Mouse (Mus musculus) CH12.LX (cell line): Measurements from ENCODE around the gene Psmc3ip. TPM values are rescaled to one million over a fixed set of nuclear protein-coding genes. Genes with fewer than 3 reads are reported as not detected.

Source experiments
- DNase-seq: peaks from one replicate; pipeline ENCODE4 v3.0.0-alpha.2; 2013; ENCODE audit errors: extremely low read depth
- H3K27ac ChIP-seq: 2 replicates; pipeline ENCODE4 v1.5.1; 2012; ENCODE audit warnings: low read depth, mild to moderate bottlenecking, control low read depth, moderate library complexity; ENCODE audit not compliant: insufficient read depth
- H3K27me3 ChIP-seq: replicated peaks from 2 replicates; pipeline ENCODE3; 2012; ENCODE audit warnings: inconsistent platforms
- H3K36me3 ChIP-seq, 2 experiments: replicated peaks in 1 of 2; 2 replicates each; pipeline versions ENCODE3 to v1.6.1; 2012; ENCODE audit warnings: inconsistent platforms in 1 of 2, low read length in 1 of 2, mild to moderate bottlenecking in 1 of 2, mixed read lengths in 1 of 2, moderate library complexity in 1 of 2; ENCODE audit not compliant: control insufficient read depth in 1 of 2, insufficient read depth in 1 of 2
- H3K4me1 ChIP-seq, 2 experiments: 2 replicates each; pipeline ENCODE4 v1.6.1; 2012; ENCODE audit warnings: inconsistent platforms in 1 of 2, moderate library complexity in 1 of 2; ENCODE audit not compliant: insufficient read depth in 2 of 2, control insufficient read depth in 1 of 2
- H3K4me2 ChIP-seq: 2 replicates; pipeline ENCODE4 v1.6.1; 2012; ENCODE audit warnings: low read depth, mild to moderate bottlenecking, control low read depth; ENCODE audit not compliant: poor library complexity, insufficient read depth, severe bottlenecking
- H3K4me3 ChIP-seq, 3 experiments: fragments of 150-350 bp in 1 of 3; sonication (generic) in 1 of 3; replicated peaks in 1 of 3; 2 replicates each; pipeline versions ENCODE3 to v1.5.1; 2011 to 2012; ENCODE audit warnings: low read depth in 2 of 3, low read length in 2 of 3, mild to moderate bottlenecking in 2 of 3, moderate library complexity in 2 of 3, control low read depth in 1 of 3, improper control_type of control experiment in 1 of 3, inconsistent platforms in 1 of 3, mixed read lengths in 1 of 3; ENCODE audit not compliant: poor library complexity in 1 of 3
- H3K79me2 ChIP-seq: replicated peaks from 2 replicates; pipeline ENCODE4 v1.6.1; 2012; ENCODE audit warnings: mild to moderate bottlenecking, moderate library complexity; ENCODE audit not compliant: control insufficient read depth, poor library complexity, insufficient read depth, severe bottlenecking; ENCODE audit errors: extremely low read depth
- H3K9ac ChIP-seq: 2 replicates; pipeline ENCODE4 v1.6.1; 2012; ENCODE audit warnings: low read depth, mild to moderate bottlenecking, control low read depth, moderate library complexity; ENCODE audit not compliant: insufficient read depth
- H3K9me3 ChIP-seq: replicated peaks from 2 replicates; pipeline ENCODE3; 2012; ENCODE audit warnings: low read length, inconsistent platforms, mixed read lengths
- BHLHE40 ChIP-seq: IDR thresholded peaks from 2 replicates; pipeline ENCODE4 v1.6.1; 2011; ENCODE audit warnings: mild to moderate bottlenecking, low read depth, low read length, improper control_type of control experiment
- CHD1 ChIP-seq: IDR thresholded peaks from 2 replicates; pipeline ENCODE4 v1.6.1; 2012; ENCODE audit warnings: low read depth, low read length, improper control_type of control experiment, inconsistent platforms
- CHD2 ChIP-seq: IDR thresholded peaks from 2 replicates; pipeline ENCODE4 v1.6.1; 2011; ENCODE audit warnings: low read length, improper control_type of control experiment
- CTCF ChIP-seq, 2 experiments: IDR thresholded peaks in 1 of 2; conservative IDR thresholded peaks in 1 of 2; 2 replicates each; pipeline ENCODE4 v1.5.1; 2011 to 2012; ENCODE audit warnings: low read depth in 2 of 2, low read length in 2 of 2, improper control_type of control experiment in 1 of 2, inconsistent platforms in 1 of 2, mild to moderate bottlenecking in 1 of 2, moderate library complexity in 1 of 2
- E2F4 ChIP-seq: IDR thresholded peaks from 2 replicates; pipeline ENCODE4 v1.6.1; 2011; ENCODE audit warnings: low read depth, low read length, improper control_type of control experiment; ENCODE audit not compliant: insufficient replicate concordance
- ELF1 ChIP-seq: IDR thresholded peaks from 2 replicates; pipeline ENCODE4 v1.6.1; 2014; ENCODE audit warnings: low read depth, mild to moderate bottlenecking, inconsistent platforms, low read length, improper control_type of control experiment
- EP300 ChIP-seq: IDR thresholded peaks from 2 replicates; pipeline ENCODE4 v1.6.1; 2011; ENCODE audit warnings: low read length, improper control_type of control experiment
- ETS1 ChIP-seq: conservative IDR thresholded peaks from 2 replicates; pipeline ENCODE4 v1.6.1; 2012; ENCODE audit warnings: low read depth, mild to moderate bottlenecking, inconsistent platforms, low read length, improper control_type of control experiment, moderate library complexity
- GABPA ChIP-seq: IDR thresholded peaks from 2 replicates; pipeline ENCODE4 v1.6.1; 2012; ENCODE audit warnings: low read depth, low read length, improper control_type of control experiment, inconsistent platforms; ENCODE audit not compliant: insufficient replicate concordance
- HCFC1 ChIP-seq: IDR thresholded peaks from 2 replicates; pipeline ENCODE4 v1.6.1; 2012; ENCODE audit warnings: low read depth, mild to moderate bottlenecking, inconsistent platforms, low read length, improper control_type of control experiment
- IRF4 ChIP-seq: IDR thresholded peaks from 2 replicates; pipeline ENCODE4 v1.6.1; 2014; ENCODE audit warnings: low read depth, mild to moderate bottlenecking, inconsistent platforms, low read length, improper control_type of control experiment
- JUN ChIP-seq: IDR thresholded peaks from 2 replicates; pipeline ENCODE4 v1.6.1; 2011; ENCODE audit warnings: low read depth, mild to moderate bottlenecking, low read length, improper control_type of control experiment, moderate library complexity; ENCODE audit not compliant: insufficient read depth
- JUND ChIP-seq: conservative IDR thresholded peaks from 2 replicates; pipeline ENCODE4 v1.6.1; 2011; ENCODE audit warnings: low read depth, low read length, improper control_type of control experiment
- KAT2A ChIP-seq: IDR thresholded peaks from 2 replicates; pipeline ENCODE4 v1.6.1; 2012; ENCODE audit warnings: low read length, improper control_type of control experiment, inconsistent platforms; ENCODE audit not compliant: insufficient replicate concordance
- MAFK ChIP-seq: IDR thresholded peaks from 2 replicates; pipeline ENCODE4 v1.6.1; 2011; ENCODE audit warnings: low read length, improper control_type of control experiment; ENCODE audit not compliant: insufficient replicate concordance
- MAX ChIP-seq: IDR thresholded peaks from 2 replicates; pipeline ENCODE4 v1.6.1; 2011; ENCODE audit warnings: low read length, improper control_type of control experiment
- MAZ ChIP-seq: IDR thresholded peaks from 2 replicates; pipeline ENCODE4 v1.6.1; 2012; ENCODE audit warnings: low read depth, mild to moderate bottlenecking, inconsistent platforms, low read length, improper control_type of control experiment, moderate library complexity
- MEF2A ChIP-seq: IDR thresholded peaks from 2 replicates; pipeline ENCODE4 v1.6.1; 2014; ENCODE audit warnings: low read depth, mild to moderate bottlenecking, inconsistent platforms, low read length, improper control_type of control experiment, borderline replicate concordance
- MXI1 ChIP-seq: IDR thresholded peaks from 2 replicates; pipeline ENCODE4 v1.6.1; 2011; ENCODE audit warnings: mild to moderate bottlenecking, low read depth, low read length, improper control_type of control experiment
- MYC ChIP-seq: IDR thresholded peaks from 2 replicates; pipeline ENCODE4 v1.6.1; 2011; ENCODE audit warnings: low read depth, mild to moderate bottlenecking, improper control_type of control experiment, low read length
- NELFE ChIP-seq: IDR thresholded peaks from 2 replicates; pipeline ENCODE4 v1.6.1; 2011; ENCODE audit warnings: low read depth, low read length, improper control_type of control experiment
- NRF1 ChIP-seq: IDR thresholded peaks from 2 replicates; pipeline ENCODE4 v1.6.1; 2014; ENCODE audit warnings: low read depth, mild to moderate bottlenecking, inconsistent platforms, low read length, improper control_type of control experiment, moderate library complexity
- POLR2A ChIP-seq: IDR thresholded peaks from 2 replicates; pipeline ENCODE4 v1.6.1; 2011; ENCODE audit warnings: low read depth, mild to moderate bottlenecking, improper control_type of control experiment, low read length
- POLR2AphosphoS2 ChIP-seq: IDR thresholded peaks from 2 replicates; pipeline ENCODE4 v1.6.1; 2011; ENCODE audit warnings: low read depth, low read length, improper control_type of control experiment
- RAD21 ChIP-seq: IDR thresholded peaks from 2 replicates; pipeline ENCODE4 v1.6.1; 2011; ENCODE audit warnings: low read depth, mild to moderate bottlenecking, low read length, improper control_type of control experiment, moderate library complexity
- RCOR1 ChIP-seq: conservative IDR thresholded peaks from 2 replicates; pipeline ENCODE4 v1.6.1; 2012; ENCODE audit warnings: low read depth, mild to moderate bottlenecking, inconsistent platforms, low read length, improper control_type of control experiment
- SIN3A ChIP-seq: IDR thresholded peaks from 2 replicates; pipeline ENCODE4 v1.6.1; 2012; ENCODE audit warnings: low read length, improper control_type of control experiment, inconsistent platforms
- SMC3 ChIP-seq: IDR thresholded peaks from 2 replicates; pipeline ENCODE4 v1.6.1; 2011; ENCODE audit warnings: low read depth, low read length, improper control_type of control experiment
- TBP ChIP-seq: conservative IDR thresholded peaks from 2 replicates; pipeline ENCODE4 v1.6.1; 2011; ENCODE audit warnings: low read depth, low read length, improper control_type of control experiment
- TCF12 ChIP-seq: IDR thresholded peaks from 2 replicates; pipeline ENCODE4 v1.6.1; 2014; ENCODE audit warnings: low read depth, mild to moderate bottlenecking, inconsistent platforms, low read length, improper control_type of control experiment
- UBTF ChIP-seq: IDR thresholded peaks from 2 replicates; pipeline ENCODE4 v1.6.1; 2012; ENCODE audit warnings: low read depth, mild to moderate bottlenecking, inconsistent platforms, low read length, improper control_type of control experiment, moderate library complexity
- USF1 ChIP-seq: IDR thresholded peaks from 2 replicates; pipeline ENCODE4 v1.6.1; 2014; ENCODE audit warnings: low read depth, mild to moderate bottlenecking, inconsistent platforms, low read length, improper control_type of control experiment
- USF2 ChIP-seq: conservative IDR thresholded peaks from 2 replicates; pipeline ENCODE4 v1.6.1; 2011; ENCODE audit warnings: low read depth, low read length, improper control_type of control experiment
- ZC3H11A ChIP-seq: IDR thresholded peaks from 2 replicates; pipeline ENCODE4 v1.6.1; 2012; ENCODE audit warnings: low read depth, mild to moderate bottlenecking, inconsistent platforms, low read length, improper control_type of control experiment
- ZKSCAN1 ChIP-seq: IDR thresholded peaks from 2 replicates; pipeline ENCODE4 v1.6.1; 2012; ENCODE audit warnings: low read depth, inconsistent platforms, low read length, improper control_type of control experiment, borderline replicate concordance
- ZMIZ1 ChIP-seq: IDR thresholded peaks from 2 replicates; pipeline ENCODE4 v1.6.1; 2012; ENCODE audit warnings: low read depth, mild to moderate bottlenecking, inconsistent platforms, low read length, improper control_type of control experiment
- ZNF384 ChIP-seq: IDR thresholded peaks from 2 replicates; pipeline ENCODE4 v1.6.1; 2012; ENCODE audit warnings: low read depth, low read length, improper control_type of control experiment, inconsistent platforms
- dilution Hi-C: fragments of 300-500 bp; cut with MboI; formaldehyde crosslinking; loops from 2 replicates; pipeline ENCODE4 v1.14.3; 2020; ENCODE audit warnings: low sequenced_read_pairs; ENCODE audit not compliant: extremely low pct_unique_long_range_greater_than_20kb, extremely low pct_ligation_motif_present
- in situ Hi-C: fragments of 300-500 bp; cut with MboI; formaldehyde crosslinking; loops from 3 replicates; pipeline ENCODE4 v1.14.3; 2019; ENCODE audit warnings: low sequenced_read_pairs, low pct_ligation_motif_present, low pct_unique_long_range_greater_than_20kb, mixed read lengths
- polyA plus RNA-seq: library from polyadenylated mRNA; unstranded; fragments of >175 nt; gene quantifications from 2 replicates; pipeline ENCODE4 v1.2.1, GENCODE M21; 2012; ENCODE audit warnings: low read depth; ENCODE audit not compliant: insufficient read length
- total RNA-seq, 2 experiments: library from RNA; depleted of rRNA; stranded (reverse); fragments of 300-350 nt in 1 of 2; fragments of >200 nt in 1 of 2; gene quantifications; 2 replicates each; pipeline ENCODE4 v1.2.3; 2012 to 2014

The Psmc3ip gene
- total and polyA plus RNA-seq, 3 experiments: 63.7 to 89.9 (median 85.9) TPM

DNA sequence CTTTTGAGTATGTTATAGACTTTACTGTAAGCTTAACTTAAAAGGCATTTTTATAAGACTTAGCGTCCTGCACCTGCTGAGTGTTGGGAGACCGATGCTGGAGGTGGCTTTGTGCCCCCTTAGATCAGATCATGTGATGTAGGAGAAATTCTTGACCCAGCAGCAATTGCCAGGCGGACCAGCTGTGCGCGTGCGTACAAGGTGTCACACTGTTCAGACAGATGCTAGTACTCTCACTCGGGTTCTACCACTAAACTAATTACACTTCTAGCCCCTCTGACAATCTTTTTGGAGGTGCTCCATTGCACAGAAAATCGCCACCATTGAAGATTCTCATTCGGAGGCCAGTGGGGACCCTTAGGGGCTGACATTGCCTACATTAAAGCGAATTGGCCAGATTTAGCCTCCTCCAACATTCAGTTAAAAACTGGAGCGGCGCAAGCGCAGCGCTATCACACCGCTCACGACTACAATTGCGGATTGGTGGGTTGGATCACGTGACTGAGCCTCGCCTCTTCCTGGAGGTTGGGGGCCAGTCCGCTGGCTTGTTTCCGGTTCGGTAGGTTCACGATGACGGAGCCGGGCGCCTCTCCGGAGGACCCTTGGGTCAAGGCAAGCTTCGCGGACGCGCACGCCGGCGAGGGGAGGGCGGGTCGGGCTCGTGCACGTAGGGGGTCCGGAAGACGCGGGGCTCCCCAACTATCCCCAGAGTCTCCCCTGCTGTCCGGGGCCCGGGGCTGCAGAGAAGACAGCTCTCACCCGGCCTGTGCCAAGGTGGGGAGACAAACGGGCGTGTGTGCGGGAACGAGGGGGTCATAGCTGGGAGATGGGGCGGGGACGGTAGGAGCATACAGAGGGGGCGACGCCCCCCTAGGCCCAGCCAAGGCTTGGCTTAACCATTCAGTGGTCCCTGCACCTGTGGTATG is 8.2 kb downstream of the Psmc3ip start, which contains the start of gene Mlx:
Gene Mlx, plus strand, starts transcription at position 522 of the 926 bp plus-strand sequence.
- TF ChIP-seq MAFK (no peak), POLR2A (peak; percentile 90), ELF1 (peak; percentile 95), ZC3H11A (no peak), TCF12 (peak; percentile 70), POLR2AphosphoS2 (peak; percentile 75; the same call in 1 of the 2 replicates), IRF4 (no peak; the same call in 1 of the 2 replicates), E2F4 (no peak), EP300 (no peak), MEF2A (no peak), JUND (peak; percentile 37; the same call in 1 of the 2 replicates), MXI1 (peak; percentile 48; the same call in 1 of the 2 replicates), CTCF (conservative IDR thresholded peaks at IDR 0.05 in 1 of 2, IDR thresholded peaks at IDR 0.05 in 1 of 2; ENCODE audit: low read depth in 2 of 2, low read length in 2 of 2) (no peak), SIN3A (peak; percentile 88; the same call in 1 of the 2 replicates), CHD2 (no peak), NRF1 (peak; percentile 93), TBP (peak; percentile 92), USF2 (peak; percentile 99), ETS1 (no peak), MYC (no peak; the same call in 1 of the 2 replicates), CHD1 (no peak), RCOR1 (no peak), KAT2A (no peak), ZKSCAN1 (no peak), HCFC1 (peak; percentile 76), ZMIZ1 (peak; percentile 21; the same call in 1 of the 2 replicates), UBTF (no peak), RAD21 (no peak), GABPA (no peak), NELFE (peak; percentile 84), MAX (peak; percentile 97), ZNF384 (no peak), SMC3 (no peak), BHLHE40 (peak; percentile 96), MAZ (peak; percentile 96), USF1 (peak; percentile 98), JUN (no peak)
- TF ChIP-seq, all 38 proteins: peak for 17
- Histone ChIP-seq H3K27me3 (no peaks in the 10 kb centered on the region), H3K4me3 (peak within 1 kb of the TSS; percentile 49 to 79 (median 68)), H3K36me3 (peaks cover 44 to 70% of the 10 kb centered on the region in 2 experiments), H3K4me1 (peaks cover 26 to 62% of the 10 kb centered on the region in 2 experiments), H3K27ac (peak within 1 kb of the TSS; percentile 63), H3K9ac (peak within 1 kb of the TSS; percentile 77), H3K4me2 (peak within 1 kb of the TSS; percentile 53), H3K79me2 (peaks cover 22% of the 10 kb centered on the region; the same call in 1 of the 2 replicates), H3K9me3 (no peaks in the 10 kb centered on the region)
- dilution Hi-C loops (no loop called here), in situ Hi-C loops (loop anchor here (10.0 kb wide), 1 partner anchor 218 kb away; the partner anchor contains the start of gene Becn1)
- DNase-seq: peak; percentile 98
